In genomic region chr9:120930811-120931210, GRCm38 (mm10) we compare ENCODE assay signal across 21 mouse cellular contexts. TPM values are rescaled to one million over a fixed set of nuclear protein-coding genes. Genes with fewer than 3 reads are reported as not detected.
DNase-seq lines count a peak whose midpoint lies in the region; ATAC-seq and TF ChIP-seq lines count a peak whose summit lies in the region.
"Had no signal": no experiment of that assay in that cellular context is flagged by ENCODE, and none has a peak within 500 bp of the region (broad histone marks: within the 10 kb centered on the region; RNA-seq: fewer than 3 reads in every experiment).

No protein-coding gene starts in this region.

- peaks cover 3% of the 10 kb centered on the region; the same call in 1 of the 2 replicates for H3K27me3 ChIP-seq in forebrain, embryonic 12.5 days
- no peaks in the 10 kb centered on the region for H3K27me3 ChIP-seq in forebrain, embryonic 14.5 days (replicated peaks; ENCODE audit: control insufficient read depth, insufficient read depth, low read length)
- no peaks in the 10 kb centered on the region for H3K27me3 ChIP-seq in heart, embryonic 12.5 days (replicated peaks)
- no peaks in the 10 kb centered on the region for H3K27me3 ChIP-seq in kidney, postnatal 0 days (ENCODE audit: insufficient read depth, low read length)
- H3K27me3 ChIP-seq: heart, embryonic 13.5 days; hindbrain, embryonic 13.5 days; intestine, embryonic 15.5 days; megakaryocyte, embryonic 14.5 days had no signal

- H3K4me1 ChIP-seq in forebrain, embryonic 12.5 days, result peaks cover 50% of the 10 kb centered on the region
- peaks cover 12% of the 10 kb centered on the region; the same call in 1 of the 2 replicates for H3K4me1 ChIP-seq in forebrain, embryonic 14.5 days (ENCODE audit: control insufficient read depth, insufficient read depth, low read length)
- H3K4me1 ChIP-seq in heart, embryonic 12.5 days (replicated peaks), result peaks cover 15% of the 10 kb centered on the region
- H3K4me1 ChIP-seq in kidney, postnatal 0 days (replicated peaks; ENCODE audit: insufficient read depth, low read length), result peaks cover 3% of the 10 kb centered on the region; the same call in 1 of the 2 replicates
- H3K4me1 ChIP-seq in brown adipose tissue, adult 24 weeks (ENCODE audit: control insufficient read depth, insufficient read depth, insufficient read length, low read length), result 0 out of 2 replicates have a peak, but pooled peaks cover 2% of the 10 kb centered on the region

- WGBS in forebrain, embryonic 12.5 days, result 52% methylated on average over 8 of the region's 8 CpGs
- WGBS in forebrain, embryonic 14.5 days, result 40% methylated on average over 8 of the region's 8 CpGs
- WGBS in heart, embryonic 12.5 days, result 66% methylated on average over 8 of the region's 8 CpGs
- WGBS in kidney, postnatal 0 days, result 70% methylated on average over 8 of the region's 8 CpGs

- TF ChIP-seq CTCF in kidney, postnatal 0 days (IDR thresholded peaks at IDR 0.05; ENCODE audit: low read depth), result no peak

- no peak overlapping the region for H3K27ac ChIP-seq in forebrain, embryonic 12.5 days
- no peak overlapping the region; the same call in 1 of the 2 replicates for H3K27ac ChIP-seq in forebrain, embryonic 14.5 days (ENCODE audit: low read depth, low read length)
- H3K27ac ChIP-seq in heart, embryonic 12.5 days (ENCODE audit: poor library complexity, severe bottlenecking), result no peak overlapping the region
- H3K27ac ChIP-seq in kidney, postnatal 0 days, result no peak overlapping the region
- H3K27ac ChIP-seq in brown adipose tissue, adult 24 weeks (replicated peaks; ENCODE audit: low read depth, low read length), result 0 out of 2 replicates have a peak overlapping the region, but pooled peaks have one; percentile 52
- H3K27ac ChIP-seq: embryonic facial prominence, embryonic 10.5 days; heart, embryonic 13.5 days; hindbrain, embryonic 13.5 days; intestine, embryonic 15.5 days; layer of hippocampus, adult 2 months; liver, embryonic 14.5 days had no signal

- H3K9ac ChIP-seq in forebrain, embryonic 12.5 days, result peak overlapping the region; percentile 25; the same call in 1 of the 2 replicates
- no peak overlapping the region for H3K9ac ChIP-seq in forebrain, embryonic 14.5 days (ENCODE audit: low read length)
- no peak overlapping the region for H3K9ac ChIP-seq in heart, embryonic 12.5 days
- H3K9ac ChIP-seq in kidney, postnatal 0 days (ENCODE audit: low read depth, low read length), result no peak overlapping the region
- H3K9ac ChIP-seq: heart, embryonic 13.5 days; hindbrain, embryonic 13.5 days; intestine, embryonic 15.5 days; liver, embryonic 14.5 days had no signal

- DNase-seq in forebrain, embryonic 14.5 days (ENCODE audit: low spot score), result no peak
- DNase-seq in heart, adult 8-10 months (ENCODE audit: low spot score), result peak; percentile 48
- peak; percentile 18 for DNase-seq in kidney, postnatal 0 days (ENCODE audit: low spot score)
- DNase-seq in kidney, postnatal 10 days, result no peak
- DNase-seq: adrenal gland, adult 2 months; cerebellum, adult 9-10 months; gastrocnemius, postnatal 14 days; layer of hippocampus, postnatal 36 days; thymus, postnatal 36 days had no signal

- no peaks in the 10 kb centered on the region for H3K9me3 ChIP-seq in forebrain, embryonic 12.5 days
- H3K9me3 ChIP-seq in forebrain, embryonic 14.5 days (replicated peaks; ENCODE audit: control insufficient read depth, low read length), result no peaks in the 10 kb centered on the region
- H3K9me3 ChIP-seq in heart, embryonic 12.5 days (replicated peaks), result no peaks in the 10 kb centered on the region
- H3K9me3 ChIP-seq in kidney, postnatal 0 days (replicated peaks; ENCODE audit: low read length), result no peaks in the 10 kb centered on the region
- H3K9me3 ChIP-seq: embryonic facial prominence, embryonic 10.5 days; heart, embryonic 13.5 days; hindbrain, embryonic 13.5 days; intestine, embryonic 15.5 days; megakaryocyte, embryonic 14.5 days had no signal

- H3K36me3 ChIP-seq in forebrain, embryonic 12.5 days (replicated peaks), result no peaks in the 10 kb centered on the region
- H3K36me3 ChIP-seq in forebrain, embryonic 14.5 days (ENCODE audit: control insufficient read depth, insufficient read depth, low read length), result no peaks in the 10 kb centered on the region
- no peaks in the 10 kb centered on the region for H3K36me3 ChIP-seq in heart, embryonic 12.5 days
- no peaks in the 10 kb centered on the region for H3K36me3 ChIP-seq in kidney, postnatal 0 days (ENCODE audit: insufficient read depth, low read length)
- H3K36me3 ChIP-seq: embryonic facial prominence, embryonic 10.5 days; heart, embryonic 13.5 days; hindbrain, embryonic 13.5 days; intestine, embryonic 15.5 days had no signal

- H3K4me2 ChIP-seq in forebrain, embryonic 12.5 days, result no peak overlapping the region
- no peak overlapping the region for H3K4me2 ChIP-seq in forebrain, embryonic 14.5 days (ENCODE audit: low read length)
- H3K4me2 ChIP-seq in heart, embryonic 12.5 days, result no peak overlapping the region
- H3K4me2 ChIP-seq in kidney, postnatal 0 days (ENCODE audit: low read length), result no peak overlapping the region
- H3K4me2 ChIP-seq: heart, embryonic 13.5 days; hindbrain, embryonic 13.5 days; intestine, embryonic 15.5 days had no signal

- H3K4me3 ChIP-seq in forebrain, embryonic 12.5 days (replicated peaks), result no peak overlapping the region
- no peak overlapping the region for H3K4me3 ChIP-seq in forebrain, embryonic 14.5 days (ENCODE audit: low read depth, low read length)
- H3K4me3 ChIP-seq in heart, embryonic 12.5 days, result no peak overlapping the region
- no peak overlapping the region for H3K4me3 ChIP-seq in kidney, postnatal 0 days (replicated peaks; ENCODE audit: low read depth, low read length)
- H3K4me3 ChIP-seq in brown adipose tissue, adult 24 weeks (ENCODE audit: insufficient read depth, low read depth, low read length), result no peak overlapping the region
- H3K4me3 ChIP-seq: embryonic facial prominence, embryonic 10.5 days; heart, embryonic 13.5 days; hindbrain, embryonic 13.5 days; intestine, embryonic 15.5 days; layer of hippocampus, adult 2 months; megakaryocyte, embryonic 14.5 days; myocyte had no signal

- no peak for ATAC-seq in forebrain, embryonic 12.5 days (ENCODE audit: low FRiP score)
- ATAC-seq in forebrain, embryonic 14.5 days, result no peak
- no peak for ATAC-seq in heart, embryonic 12.5 days (ENCODE audit: insufficient number of reproducible peaks, low FRiP score)
- ATAC-seq in kidney, postnatal 0 days (replicated peaks; ENCODE audit: low FRiP score, low read depth), result no peak
- no peak for ATAC-seq in megakaryocyte, adult 5-6 weeks (ENCODE audit: poor library complexity, severe bottlenecking)
- ATAC-seq: intestine, embryonic 15.5 days had no signal

RNA-seq across cellular contexts. Expression of gene Ctnnb1, which starts 1.8 kb away (rescaled TPM):
- polyA plus RNA-seq in forebrain, embryonic 12.5 days (2016; fragmentation: Nextera tagmentation; extraction: Ambion mirVana), result 764 and 774 TPM in 2 replicates
- 788 and 853 TPM in 2 replicates for polyA plus RNA-seq in forebrain, embryonic 14.5 days (2014; fragmentation: Nextera tagmentation; extraction: Ambion mirVana)
- 100 to 1,000 TPM; 398 to 437 (median 405) TPM for total RNA-seq in heart, adult 8-10 months (2022)
- 397 and 414 TPM in 2 replicates for polyA plus RNA-seq in heart, embryonic 12.5 days (2016; fragmentation: Nextera tagmentation; extraction: Ambion mirVana)
- 460 and 470 TPM in 2 replicates for polyA plus RNA-seq in kidney, postnatal 0 days (2015; fragmentation: Nextera tagmentation; extraction: Ambion mirVana)
- polyA plus RNA-seq in brown adipose tissue, adult 24 weeks (2012; ENCODE audit: insufficient read depth, insufficient read length, missing spikeins), result 200 and 227 TPM in 2 replicates
- 272 and 305 TPM in 2 replicates for total RNA-seq in megakaryocyte, adult 5-6 weeks (2015)
- 360 and 393 TPM in 2 replicates for total RNA-seq in megakaryocyte, adult 5-6 weeks (2017)

Comparison
In these comparisons a context has a peak if more than half of its experiments do, and no peak if none do; other contexts are left out.
1. DNase-seq: peak in heart, adult 8-10 months (single experiment) and kidney, postnatal 0 days (single experiment); none in forebrain, embryonic 14.5 days (single experiment) and kidney, postnatal 10 days (single experiment).